Mouse (Mus musculus): Measurements from ENCODE around the gene Lysmd4.
A peak's percentile ranks its signal among the peaks of the same experiment; 100 is the strongest.
"Not testable (repeated sequence)": the region's sequence is repeated elsewhere in the genome, so short reads cannot be mapped to it uniquely, and the experiment has no call there.

The Lysmd4 gene

GRCm38 (mm10) chr7:67230221-67230620 lies 7.9 kb downstream of the Lysmd4 start:
- no peak for DNase-seq (ENCODE audit: extremely low read depth, insufficient read length, low spot score)

DNA sequence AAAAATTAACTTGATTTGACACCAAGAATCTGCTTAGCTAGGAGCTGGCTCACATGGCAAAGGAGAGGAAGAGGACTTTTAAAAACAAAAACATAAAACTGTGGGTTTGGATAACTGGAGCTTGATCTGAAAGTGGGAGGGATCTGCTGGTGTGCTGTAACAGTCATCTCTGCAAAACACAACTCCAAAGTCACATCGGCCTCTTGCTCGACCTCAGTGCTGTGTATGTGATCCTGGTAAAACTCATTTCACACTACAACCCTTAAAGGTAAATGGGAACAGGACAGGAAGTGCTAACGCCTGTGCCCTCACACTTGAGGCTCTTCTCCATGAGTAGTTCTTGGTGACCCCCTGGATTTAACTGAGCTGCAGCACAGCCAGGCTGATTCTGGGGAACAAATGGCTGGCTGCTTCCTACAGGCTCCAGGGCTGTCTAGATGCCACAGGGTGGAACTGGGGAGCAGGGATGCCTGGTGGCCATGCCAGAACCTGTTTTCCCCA lies 8.3 kb downstream of the Lysmd4 start:
- DNase-seq (ENCODE audit: extremely low read depth, insufficient read length, low spot score), result no peak

GRCm38 (mm10) chr7:67232504-67232903 lies 10.2 kb downstream of the Lysmd4 start:
- DNase-seq (ENCODE audit: extremely low read depth, insufficient read length, low spot score), result no peak

DNA sequence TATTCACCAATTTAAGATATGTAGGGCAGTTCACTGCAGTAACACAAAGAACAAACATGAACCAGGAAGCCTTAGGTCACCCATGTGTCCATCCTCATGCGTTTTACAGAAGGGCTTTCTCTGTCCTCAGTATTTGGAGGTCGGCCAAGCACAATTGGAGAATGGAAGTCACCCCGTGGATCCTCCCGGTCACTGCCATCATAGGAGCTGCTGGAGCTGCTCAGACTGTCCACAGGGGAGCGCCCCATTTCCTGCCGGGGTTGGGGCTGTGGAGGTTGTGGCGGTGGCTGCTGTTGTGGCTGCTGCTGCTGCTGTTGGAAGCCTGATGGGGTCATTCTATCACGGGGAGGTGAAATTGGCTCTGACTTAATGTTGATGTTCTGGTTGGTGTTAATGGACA lies 12.5 kb downstream of the Lysmd4 start:
- no peak for DNase-seq (ENCODE audit: extremely low read depth, insufficient read length, low spot score)

DNA sequence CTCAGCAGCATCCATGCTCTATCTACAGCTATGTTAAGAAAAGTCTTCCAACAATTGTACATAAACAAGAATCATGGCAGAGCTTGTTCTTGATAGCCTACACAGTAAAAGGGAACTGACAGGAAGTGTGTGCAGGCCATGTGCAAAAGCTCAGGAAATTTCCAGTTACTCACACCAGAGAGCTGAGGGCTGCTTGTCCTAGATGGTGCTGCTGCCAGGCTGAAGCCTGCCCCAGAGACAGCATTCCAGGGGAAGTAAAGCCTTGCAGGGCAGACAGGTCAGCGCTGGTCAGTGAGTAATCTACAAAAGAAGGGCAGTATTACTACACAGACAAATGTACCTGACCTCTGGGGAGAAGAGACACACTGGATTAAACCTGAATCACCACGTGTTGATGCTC lies 14.0 kb downstream of the Lysmd4 start:
- no peak for DNase-seq (ENCODE audit: extremely low read depth, insufficient read length, low spot score)

- no peak for DNase-seq (ENCODE audit: extremely low read depth, insufficient read length, low spot score)
These were observed 15.4 kb downstream of the Lysmd4 start for GRCm38 (mm10) chr7:67237752-67238151.

DNA sequence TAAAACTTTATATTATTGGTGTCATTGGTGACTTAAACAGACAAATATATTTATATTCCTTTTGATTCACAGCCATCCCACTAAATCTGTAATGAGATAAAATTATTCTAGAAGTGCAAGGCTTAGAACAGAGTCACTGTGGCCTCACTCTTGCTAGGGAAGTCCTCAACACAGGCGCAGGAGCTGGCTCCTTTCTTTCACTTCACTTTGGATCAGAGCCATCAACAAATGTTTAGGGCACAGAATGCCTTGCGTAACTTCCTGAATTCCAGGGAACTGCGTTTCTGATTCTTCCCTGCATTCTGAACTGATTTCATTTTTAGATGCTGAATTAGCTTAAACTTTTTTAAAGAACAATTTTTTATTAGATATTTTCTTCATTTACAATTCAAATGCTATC lies 19.6 kb downstream of the Lysmd4 start:
- no peak for DNase-seq (ENCODE audit: extremely low read depth, insufficient read length, low spot score)

- DNase-seq (ENCODE audit: extremely low read depth, insufficient read length, low spot score), result no peak
These were observed 21.0 kb downstream of the Lysmd4 start for GRCm38 (mm10) chr7:67243121-67243893.

GRCm38 (mm10) chr7:67243894-67244282 lies 21.5 kb downstream of the Lysmd4 start:
- DNase-seq (ENCODE audit: extremely low read depth, insufficient read length, low spot score), result no peak

DNA sequence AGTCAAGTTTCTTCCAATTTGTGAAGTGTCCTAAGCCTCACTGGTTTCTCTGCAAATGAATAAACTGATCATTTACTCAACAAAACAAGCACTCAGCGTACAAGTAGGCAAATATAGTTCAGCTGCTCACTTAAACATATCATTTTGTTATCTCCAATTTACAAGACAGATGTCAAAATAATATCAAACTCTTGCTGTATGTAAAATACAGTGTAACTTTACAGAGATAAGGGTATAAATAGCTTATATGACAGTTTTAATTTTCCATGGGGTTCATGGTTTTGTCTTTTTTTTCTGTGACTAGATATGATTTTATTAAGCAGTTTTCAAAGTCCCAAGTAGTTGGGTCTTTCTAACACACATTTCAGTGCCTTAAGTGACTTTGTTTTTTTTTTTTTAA lies 22.9 kb downstream of the Lysmd4 start:
- no peak for DNase-seq (ENCODE audit: extremely low read depth, insufficient read length, low spot score)

- no peak for DNase-seq (ENCODE audit: extremely low read depth, insufficient read length, low spot score)
These were observed 23.7 kb downstream of the Lysmd4 start for GRCm38 (mm10) chr7:67246067-67246466.

GRCm38 (mm10) chr7:67259828-67260563 lies 37.7 kb downstream of the Lysmd4 start:
- DNase-seq (ENCODE audit: extremely low read depth, insufficient read length, low spot score), result no peak

DNA sequence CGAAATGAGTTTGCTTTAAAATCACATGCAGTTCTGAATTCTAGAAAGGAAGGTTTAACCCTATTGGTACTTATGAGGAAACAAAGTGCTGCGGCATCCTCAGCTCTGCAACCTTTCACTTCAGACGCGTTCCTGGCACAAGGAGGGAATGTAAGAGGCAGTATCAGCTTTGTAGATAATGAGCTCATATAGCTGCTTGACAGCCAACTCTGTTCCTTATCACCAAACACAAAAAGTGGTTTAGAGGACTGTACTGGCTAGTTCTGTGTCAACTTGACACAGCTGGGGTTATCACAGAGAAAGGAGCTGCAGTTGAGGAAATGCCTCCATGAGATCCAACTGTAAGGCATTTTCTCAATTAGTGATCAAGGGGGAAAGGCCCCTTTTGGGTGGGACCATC lies 48.1 kb downstream of the Lysmd4 start:
- DNase-seq (ENCODE audit: extremely low read depth, insufficient read length, low spot score), result not testable (repeated sequence)

- peak; percentile 18 for DNase-seq (ENCODE audit: extremely low read depth, insufficient read length, low spot score)
These were observed 61.2 kb downstream of the Lysmd4 start for GRCm38 (mm10) chr7:67283581-67283980.

GRCm38 (mm10) chr7:67287456-67287855 lies 65.1 kb downstream of the Lysmd4 start:
- DNase-seq (ENCODE audit: extremely low read depth, insufficient read length, low spot score), result peak; percentile 58

- no peak for DNase-seq (ENCODE audit: extremely low read depth, insufficient read length, low spot score)
These were observed 69.0 kb downstream of the Lysmd4 start for GRCm38 (mm10) chr7:67291356-67291755.

- no peak for DNase-seq (ENCODE audit: extremely low read depth, insufficient read length, low spot score)
These were observed 74.1 kb downstream of the Lysmd4 start for GRCm38 (mm10) chr7:67296419-67296818.

GRCm38 (mm10) chr7:67304937-67305336 lies 82.6 kb downstream of the Lysmd4 start:
- DNase-seq (ENCODE audit: extremely low read depth, insufficient read length, low spot score), result no peak

DNA sequence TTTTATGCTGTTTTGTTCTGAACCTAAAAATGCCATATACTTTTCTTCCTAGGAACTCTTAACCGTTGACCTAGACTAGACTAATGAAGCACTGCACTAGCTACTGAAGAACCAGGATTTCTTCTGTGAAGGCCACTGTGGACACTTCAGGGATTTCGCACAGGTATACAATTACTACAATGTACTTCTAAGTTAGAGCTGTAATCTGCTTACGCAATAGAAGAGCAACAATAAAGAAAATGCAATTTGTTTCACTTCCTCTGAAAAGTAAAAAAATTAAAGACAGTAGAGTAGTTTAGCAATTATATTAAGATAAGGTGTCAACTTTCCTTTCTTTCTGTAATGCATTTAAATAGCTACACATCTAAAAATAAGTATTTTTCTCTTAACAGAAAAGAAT lies 84.7 kb downstream of the Lysmd4 start:
- no peak for DNase-seq (ENCODE audit: extremely low read depth, insufficient read length, low spot score)

- no peak for DNase-seq (ENCODE audit: extremely low read depth, insufficient read length, low spot score)
These were observed 85.8 kb downstream of the Lysmd4 start for GRCm38 (mm10) chr7:67308102-67308501.

DNA sequence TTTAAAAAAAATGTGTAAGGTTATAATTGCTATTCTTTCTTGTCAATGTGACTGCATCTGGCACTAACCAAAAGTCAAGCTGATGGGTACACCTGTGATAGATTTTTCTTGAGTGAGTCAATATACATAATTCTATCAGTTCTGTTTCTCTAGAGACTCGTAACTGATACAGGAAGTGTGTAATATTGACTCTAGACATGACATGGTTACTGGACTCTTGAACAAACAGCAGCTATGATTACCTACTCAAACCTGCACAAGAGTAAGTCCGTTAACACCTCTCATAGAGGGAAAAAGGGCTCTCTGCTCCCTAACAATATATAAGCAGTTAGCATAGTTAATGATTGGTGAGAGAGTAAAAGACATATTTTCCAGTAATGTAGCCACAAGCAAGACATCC lies 87.8 kb downstream of the Lysmd4 start:
- no peak for DNase-seq (ENCODE audit: extremely low read depth, insufficient read length, low spot score)

DNA sequence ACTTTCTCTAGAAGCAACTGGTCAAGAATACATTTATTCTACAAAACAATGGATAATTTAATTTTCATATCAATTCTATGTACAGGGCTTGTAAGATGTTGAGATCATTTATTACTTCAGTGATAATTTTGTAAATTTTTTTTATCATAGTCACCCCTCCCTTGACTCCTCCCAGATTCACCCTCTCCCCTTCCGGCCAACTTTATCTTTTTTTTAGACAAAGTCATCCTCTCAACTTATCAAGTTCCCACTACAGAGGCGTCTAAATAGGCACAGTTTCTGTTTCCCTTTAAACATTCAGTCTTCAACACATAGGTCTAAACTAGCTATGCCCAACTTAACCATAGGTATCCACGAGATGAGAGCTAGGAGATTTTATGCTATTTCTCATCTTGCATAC lies 90.9 kb downstream of the Lysmd4 start:
- no peak for DNase-seq (ENCODE audit: extremely low read depth, insufficient read length, low spot score)
